Mouse (Mus musculus): ENCODE measurements around the gene Ubtf.
"Not testable (repeated sequence)": the region's sequence is repeated elsewhere in the genome, so short reads cannot be mapped to it uniquely, and the experiment has no call there.

Gene Ubtf

DNA sequence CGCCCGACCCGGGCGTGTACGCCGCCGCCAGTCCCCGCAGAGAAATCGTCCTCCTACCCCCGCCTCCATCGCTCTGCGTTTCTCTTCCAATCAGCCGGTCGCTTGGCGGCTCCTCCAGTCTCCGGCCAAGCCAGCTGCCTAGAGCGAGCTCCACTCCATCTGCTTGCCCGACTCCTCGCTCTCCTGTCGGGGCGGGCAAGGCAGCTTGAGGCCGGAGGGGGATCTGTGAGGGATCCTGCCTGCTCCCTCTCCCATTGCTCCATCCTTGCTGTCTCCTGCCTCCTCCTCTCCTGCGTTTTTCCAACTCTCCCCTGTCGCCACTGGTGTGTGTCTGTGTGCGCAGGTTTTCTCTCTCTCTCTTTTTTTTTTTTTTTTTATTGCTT is at the start of gene Ubtf:
TSS of gene Ubtf (minus strand) at position 333 of the 383 bp plus-strand sequence.
- DNase-seq (ENCODE audit: extremely low spot score, low spot score) = peak; percentile 83

DNA sequence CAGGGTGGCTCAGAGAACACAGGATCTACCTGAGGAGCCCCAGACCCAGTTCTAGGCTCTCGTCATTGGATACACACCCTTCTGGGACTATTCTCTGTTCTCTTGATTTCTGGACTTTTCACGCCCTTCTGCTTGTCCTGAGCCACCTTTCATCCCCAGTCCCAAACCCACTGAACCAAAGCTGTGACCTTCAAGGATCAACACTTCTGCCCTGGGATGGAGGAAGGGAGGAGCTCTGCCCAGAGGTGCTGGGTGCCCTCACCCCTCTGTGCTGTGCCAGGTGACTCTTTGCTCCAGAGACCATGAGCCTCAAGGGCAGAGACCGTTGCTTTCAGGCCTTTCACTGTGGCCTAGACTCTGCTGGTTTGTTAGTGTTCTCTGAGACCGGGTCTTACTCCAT is 49.7 kb upstream of the Ubtf start:
- no peak for DNase-seq (ENCODE audit: extremely low spot score, low spot score)

DNA sequence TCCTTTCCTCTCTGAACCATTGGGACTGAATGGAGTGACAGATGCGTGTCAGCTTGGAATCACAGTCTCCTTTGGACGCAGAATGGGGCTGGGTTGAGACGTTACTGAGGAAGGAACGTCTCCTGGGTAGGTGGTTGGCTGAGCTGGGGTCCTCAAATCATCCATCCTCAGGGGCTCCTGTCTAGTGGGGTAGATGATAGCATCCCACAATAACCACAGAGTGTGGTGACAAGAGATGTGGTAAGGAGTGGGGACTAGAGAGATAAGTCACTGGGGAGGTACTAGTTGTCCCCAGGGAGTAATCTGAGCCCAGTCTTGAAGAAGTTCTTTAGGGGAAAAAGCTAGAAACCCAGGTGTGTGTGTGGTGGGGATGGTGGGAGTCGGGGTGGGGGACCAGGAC is 48.8 kb upstream of the Ubtf start:
- no peak for DNase-seq (ENCODE audit: extremely low spot score, low spot score)

GRCm38 (mm10) chr11:102367504-102368280 is 48.1 kb upstream of the Ubtf start:
- DNase-seq (ENCODE audit: extremely low spot score, low spot score) = no peak

DNA sequence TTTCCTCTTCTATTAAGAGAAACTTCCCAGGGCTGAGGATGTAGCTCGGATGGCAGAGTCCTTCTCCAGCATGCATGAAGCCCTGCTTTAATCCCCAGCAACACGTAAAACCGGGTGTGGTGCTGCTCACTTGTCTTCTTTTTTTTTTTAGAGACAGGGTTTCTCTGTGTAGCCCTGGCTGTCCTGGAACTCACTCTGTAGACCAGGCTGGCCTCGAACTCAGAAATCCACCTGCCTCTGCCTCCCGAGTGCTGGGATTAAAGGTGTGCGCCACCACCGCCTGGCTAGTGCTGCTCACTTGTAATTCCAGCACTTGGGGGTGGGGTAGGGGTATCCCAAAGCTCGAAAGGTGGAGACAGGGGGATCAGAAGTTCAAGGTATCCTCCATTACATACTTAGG is 46.6 kb upstream of the Ubtf start, which contains the start of gene Slc4a1:
TSS of gene Slc4a1 (minus strand) at position 101 of the 400 bp plus-strand sequence.
- not testable (repeated sequence) for DNase-seq (ENCODE audit: extremely low spot score, low spot score)

GRCm38 (mm10) chr11:102365699-102366098 is 46.2 kb upstream of the Ubtf start:
- DNase-seq (ENCODE audit: extremely low spot score, low spot score) = no peak

GRCm38 (mm10) chr11:102364570-102365371 is 45.2 kb upstream of the Ubtf start:
- DNase-seq (ENCODE audit: extremely low spot score, low spot score) = no peak

GRCm38 (mm10) chr11:102363623-102364022 is 44.1 kb upstream of the Ubtf start:
- no peak for DNase-seq (ENCODE audit: extremely low spot score, low spot score)

GRCm38 (mm10) chr11:102361776-102362495 is 42.4 kb upstream of the Ubtf start:
- no peak for DNase-seq (ENCODE audit: extremely low spot score, low spot score)

DNA sequence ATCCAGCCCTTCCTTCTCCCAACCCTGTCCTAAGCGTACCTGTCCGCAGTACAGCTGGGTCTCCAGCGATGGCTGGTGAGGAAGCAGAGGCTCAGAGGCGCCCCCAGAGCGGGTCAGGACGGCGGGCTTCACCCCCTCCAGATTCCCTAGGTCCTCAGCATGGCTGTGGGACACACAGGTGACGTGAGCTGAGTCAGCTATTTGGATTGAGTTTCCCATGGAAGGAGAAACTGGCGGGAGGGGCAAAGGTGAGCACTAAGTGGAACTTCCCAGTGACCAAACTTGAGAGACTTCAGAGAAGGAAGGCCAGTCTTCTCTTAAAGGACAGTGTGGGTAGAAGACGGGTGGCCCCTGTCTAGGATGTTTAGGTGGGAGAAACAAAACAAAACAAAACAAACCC is 38.8 kb upstream of the Ubtf start:
- no peak for DNase-seq (ENCODE audit: extremely low spot score, low spot score)

DNA sequence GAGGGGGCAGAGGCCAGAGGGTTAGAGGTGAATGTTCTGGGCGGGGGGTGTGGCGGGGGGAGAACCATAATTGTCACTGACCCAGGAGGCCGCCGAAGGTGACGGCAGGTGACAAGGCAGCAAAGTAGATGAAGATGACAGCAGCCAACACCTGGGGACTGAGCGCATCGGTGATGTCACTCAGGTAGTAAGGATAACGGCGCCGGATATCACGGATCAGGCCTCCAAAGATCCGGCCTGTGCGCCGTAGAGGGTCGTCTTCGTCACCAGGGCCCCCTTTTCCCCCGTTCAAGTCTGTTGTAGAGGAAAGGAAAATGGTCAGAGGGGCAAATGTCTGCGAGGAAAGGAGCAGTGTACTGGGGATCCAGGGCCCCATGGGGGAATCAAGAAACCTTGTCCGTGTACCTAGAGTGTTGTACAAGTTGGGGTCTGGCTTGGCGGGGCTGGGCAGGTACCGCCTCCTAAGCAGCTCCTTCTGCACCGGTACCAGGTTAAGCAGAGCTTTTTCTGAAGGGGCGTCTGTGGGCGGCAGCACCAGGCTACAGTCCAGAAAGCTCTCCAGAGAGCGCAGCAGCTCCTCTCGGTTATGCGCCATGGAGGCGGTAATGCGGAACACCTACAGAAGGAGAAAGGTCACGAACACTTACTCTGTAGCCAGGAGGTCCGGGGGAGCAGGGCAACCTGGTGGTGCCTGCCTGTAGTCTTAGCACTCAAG is 37.3 kb upstream of the Ubtf start:
- DNase-seq (ENCODE audit: extremely low spot score, low spot score) = no peak

- no peak for DNase-seq (ENCODE audit: extremely low spot score, low spot score)
Measured at GRCm38 (mm10) chr11:102356190-102356589, 36.6 kb upstream of the Ubtf start.

GRCm38 (mm10) chr11:102355501-102355900 is 36.0 kb upstream of the Ubtf start:
- DNase-seq (ENCODE audit: extremely low spot score, low spot score) = no peak

DNA sequence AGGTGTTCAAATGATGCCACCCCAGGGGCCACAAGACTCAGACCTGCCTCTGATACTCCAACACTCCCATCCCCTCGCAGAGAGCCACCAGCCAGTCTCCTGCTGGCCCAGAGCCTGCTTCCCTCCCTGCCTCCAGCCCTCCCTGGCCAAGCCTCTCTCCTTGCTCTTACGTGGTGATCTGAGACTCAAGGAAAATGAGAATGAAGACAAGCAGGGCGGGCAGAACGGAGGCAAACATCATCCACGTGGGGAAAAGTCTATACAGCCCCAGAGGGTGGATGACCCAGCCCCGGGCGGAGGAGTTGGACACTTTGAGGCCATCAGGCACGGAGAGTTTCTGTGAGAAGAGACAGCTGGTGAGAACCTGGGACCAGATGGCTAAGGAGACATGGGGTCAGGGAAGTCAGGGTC is 33.5 kb upstream of the Ubtf start:
- no peak for DNase-seq (ENCODE audit: extremely low spot score, low spot score)

GRCm38 (mm10) chr11:102352378-102352777 is 32.8 kb upstream of the Ubtf start:
- no peak for DNase-seq (ENCODE audit: extremely low spot score, low spot score)

GRCm38 (mm10) chr11:102350981-102351523 is 31.5 kb upstream of the Ubtf start:
- no peak for DNase-seq (ENCODE audit: extremely low spot score, low spot score)

GRCm38 (mm10) chr11:102350416-102350815 is 30.9 kb upstream of the Ubtf start:
- no peak for DNase-seq (ENCODE audit: extremely low spot score, low spot score)

- DNase-seq (ENCODE audit: extremely low spot score, low spot score) = no peak
Measured at GRCm38 (mm10) chr11:102349189-102349954, 29.8 kb upstream of the Ubtf start.

GRCm38 (mm10) chr11:102348771-102349170 is 29.2 kb upstream of the Ubtf start:
- no peak for DNase-seq (ENCODE audit: extremely low spot score, low spot score)

GRCm38 (mm10) chr11:102348101-102348585 is 28.6 kb upstream of the Ubtf start:
- DNase-seq (ENCODE audit: extremely low spot score, low spot score) = no peak

All from neural tube, embryonic 10.5 days (tissue).